Mouse (Mus musculus): ENCODE measurements around the gene Pfn1. TPM values are rescaled to one million over a fixed set of nuclear protein-coding genes. Genes with fewer than 3 reads are reported as not detected.

Gene Pfn1
- polyA plus RNA-seq, 1 experiment: 113 TPM

GRCm38 (mm10) chr11:70658942-70659341 lies 4.5 kb upstream of the Pfn1 start:
- no peaks in the 10 kb centered on the region for H3K27me3 ChIP-seq (ENCODE audit: control insufficient read depth, insufficient read depth, low read length)
- no peak overlapping the region for H3K27ac ChIP-seq (ENCODE audit: control insufficient read depth, insufficient read depth, low read depth, low read length)
- peaks cover 16% of the 10 kb centered on the region for H3K4me1 ChIP-seq (ENCODE audit: control insufficient read depth, insufficient read depth, low read length)
- H3K36me3 ChIP-seq (ENCODE audit: control insufficient read depth, insufficient read depth, low read length): no peaks in the 10 kb centered on the region; the same call in 1 of the 2 replicates
- no peak overlapping the region for H3K4me3 ChIP-seq (ENCODE audit: control insufficient read depth, low read depth, low read length)
- TF ChIP-seq CTCF (IDR thresholded peaks at IDR 0.05; ENCODE audit: control insufficient read depth, insufficient read depth, insufficient replicate concordance, low read depth, low read length): no peak
- no peak for TF ChIP-seq POLR2A (IDR thresholded peaks at IDR 0.05; ENCODE audit: control insufficient read depth, low read depth, low read length)

- H3K27ac ChIP-seq (ENCODE audit: control insufficient read depth, insufficient read depth, low read depth, low read length): no peak overlapping the region
- peaks cover 16% of the 10 kb centered on the region for H3K4me1 ChIP-seq (ENCODE audit: control insufficient read depth, insufficient read depth, low read length)
Observed at GRCm38 (mm10) chr11:70658521-70658920, 4.1 kb upstream of the Pfn1 start.

GRCm38 (mm10) chr11:70657991-70658390 lies 3.5 kb upstream of the Pfn1 start:
- H3K27me3 ChIP-seq (ENCODE audit: control insufficient read depth, insufficient read depth, low read length): no peaks in the 10 kb centered on the region
- H3K4me1 ChIP-seq (ENCODE audit: control insufficient read depth, insufficient read depth, low read length): peaks cover 16% of the 10 kb centered on the region
- H3K27ac ChIP-seq (ENCODE audit: control insufficient read depth, insufficient read depth, low read depth, low read length): no peak overlapping the region
- H3K36me3 ChIP-seq (ENCODE audit: control insufficient read depth, insufficient read depth, low read length): no peaks in the 10 kb centered on the region; the same call in 1 of the 2 replicates
- no peak for TF ChIP-seq POLR2A (IDR thresholded peaks at IDR 0.05; ENCODE audit: control insufficient read depth, low read depth, low read length)
- TF ChIP-seq CTCF (IDR thresholded peaks at IDR 0.05; ENCODE audit: control insufficient read depth, insufficient read depth, insufficient replicate concordance, low read depth, low read length): no peak
- no peak overlapping the region for H3K4me3 ChIP-seq (ENCODE audit: control insufficient read depth, low read depth, low read length)

More at GRCm38 (mm10) chr11:70658521-70658920, 4.1 kb upstream of the Pfn1 start:
- TF ChIP-seq CTCF (IDR thresholded peaks at IDR 0.05; ENCODE audit: control insufficient read depth, insufficient read depth, insufficient replicate concordance, low read depth, low read length) (no peak), POLR2A (IDR thresholded peaks at IDR 0.05; ENCODE audit: control insufficient read depth, low read depth, low read length) (no peak)
- H3K27me3 ChIP-seq (ENCODE audit: control insufficient read depth, insufficient read depth, low read length): no peaks in the 10 kb centered on the region
- H3K36me3 ChIP-seq (ENCODE audit: control insufficient read depth, insufficient read depth, low read length): no peaks in the 10 kb centered on the region; the same call in 1 of the 2 replicates
- no peak overlapping the region for H3K4me3 ChIP-seq (ENCODE audit: control insufficient read depth, low read depth, low read length)

- Histone ChIP-seq H3K4me3 (ENCODE audit: control insufficient read depth, low read depth, low read length) (no peak overlapping the region), H3K36me3 (ENCODE audit: control insufficient read depth, insufficient read depth, low read length) (no peaks in the 10 kb centered on the region; the same call in 1 of the 2 replicates), H3K27me3 (ENCODE audit: control insufficient read depth, insufficient read depth, low read length) (no peaks in the 10 kb centered on the region), H3K4me1 (ENCODE audit: control insufficient read depth, insufficient read depth, low read length) (peaks cover 20% of the 10 kb centered on the region), H3K27ac (ENCODE audit: control insufficient read depth, insufficient read depth, low read depth, low read length) (no peak overlapping the region)
- TF ChIP-seq POLR2A (IDR thresholded peaks at IDR 0.05; ENCODE audit: control insufficient read depth, low read depth, low read length) (0 out of 2 replicates have a peak, but pooled peaks have one; percentile 12), CTCF (IDR thresholded peaks at IDR 0.05; ENCODE audit: control insufficient read depth, insufficient read depth, insufficient replicate concordance, low read depth, low read length) (no peak)
Observed at GRCm38 (mm10) chr11:70657573-70657972, 3.1 kb upstream of the Pfn1 start.

GRCm38 (mm10) chr11:70656964-70657363 lies 2.5 kb upstream of the Pfn1 start, which contains the start of gene Eno3:
Eno3 (plus strand) TSS chr11:70657202.
- Histone ChIP-seq H3K4me1 (ENCODE audit: control insufficient read depth, insufficient read depth, low read length) (peaks cover 21% of the 10 kb centered on the region), H3K27me3 (ENCODE audit: control insufficient read depth, insufficient read depth, low read length) (no peaks in the 10 kb centered on the region), H3K4me3 (ENCODE audit: control insufficient read depth, low read depth, low read length) (peak within 1 kb of the TSS; percentile 80), H3K36me3 (ENCODE audit: control insufficient read depth, insufficient read depth, low read length) (no peaks in the 10 kb centered on the region; the same call in 1 of the 2 replicates), H3K27ac (ENCODE audit: control insufficient read depth, insufficient read depth, low read depth, low read length) (peak within 1 kb of the TSS; percentile 95)
- TF ChIP-seq CTCF (IDR thresholded peaks at IDR 0.05; ENCODE audit: control insufficient read depth, insufficient read depth, insufficient replicate concordance, low read depth, low read length): no peak
- no peak for TF ChIP-seq POLR2A (IDR thresholded peaks at IDR 0.05; ENCODE audit: control insufficient read depth, low read depth, low read length)

GRCm38 (mm10) chr11:70656456-70656927 lies 2.0 kb upstream of the Pfn1 start:
- peak overlapping the region; percentile 95 for H3K27ac ChIP-seq (ENCODE audit: control insufficient read depth, insufficient read depth, low read depth, low read length)
- H3K27me3 ChIP-seq (ENCODE audit: control insufficient read depth, insufficient read depth, low read length): no peaks in the 10 kb centered on the region
- peaks cover 23% of the 10 kb centered on the region for H3K4me1 ChIP-seq (ENCODE audit: control insufficient read depth, insufficient read depth, low read length)
- peak overlapping the region; percentile 80 for H3K4me3 ChIP-seq (ENCODE audit: control insufficient read depth, low read depth, low read length)
- no peak for TF ChIP-seq CTCF (IDR thresholded peaks at IDR 0.05; ENCODE audit: control insufficient read depth, insufficient read depth, insufficient replicate concordance, low read depth, low read length)
- 0 out of 2 replicates have a peak, but pooled peaks have one; percentile 22 for TF ChIP-seq POLR2A (IDR thresholded peaks at IDR 0.05; ENCODE audit: control insufficient read depth, low read depth, low read length)
- no peaks in the 10 kb centered on the region; the same call in 1 of the 2 replicates for H3K36me3 ChIP-seq (ENCODE audit: control insufficient read depth, insufficient read depth, low read length)

- peak; percentile 60 for TF ChIP-seq POLR2A (IDR thresholded peaks at IDR 0.05; ENCODE audit: control insufficient read depth, low read depth, low read length)
- no peak for TF ChIP-seq CTCF (IDR thresholded peaks at IDR 0.05; ENCODE audit: control insufficient read depth, insufficient read depth, insufficient replicate concordance, low read depth, low read length)
- no peaks in the 10 kb centered on the region; the same call in 1 of the 2 replicates for H3K36me3 ChIP-seq (ENCODE audit: control insufficient read depth, insufficient read depth, low read length)
- H3K27me3 ChIP-seq (ENCODE audit: control insufficient read depth, insufficient read depth, low read length): no peaks in the 10 kb centered on the region
- H3K4me1 ChIP-seq (ENCODE audit: control insufficient read depth, insufficient read depth, low read length): peaks cover 23% of the 10 kb centered on the region
- H3K27ac ChIP-seq (ENCODE audit: control insufficient read depth, insufficient read depth, low read depth, low read length): peak overlapping the region; percentile 95
- peak overlapping the region; percentile 80 for H3K4me3 ChIP-seq (ENCODE audit: control insufficient read depth, low read depth, low read length)
Observed at GRCm38 (mm10) chr11:70655571-70656455, 1.4 kb upstream of the Pfn1 start.
